In the genomic region with DNA sequence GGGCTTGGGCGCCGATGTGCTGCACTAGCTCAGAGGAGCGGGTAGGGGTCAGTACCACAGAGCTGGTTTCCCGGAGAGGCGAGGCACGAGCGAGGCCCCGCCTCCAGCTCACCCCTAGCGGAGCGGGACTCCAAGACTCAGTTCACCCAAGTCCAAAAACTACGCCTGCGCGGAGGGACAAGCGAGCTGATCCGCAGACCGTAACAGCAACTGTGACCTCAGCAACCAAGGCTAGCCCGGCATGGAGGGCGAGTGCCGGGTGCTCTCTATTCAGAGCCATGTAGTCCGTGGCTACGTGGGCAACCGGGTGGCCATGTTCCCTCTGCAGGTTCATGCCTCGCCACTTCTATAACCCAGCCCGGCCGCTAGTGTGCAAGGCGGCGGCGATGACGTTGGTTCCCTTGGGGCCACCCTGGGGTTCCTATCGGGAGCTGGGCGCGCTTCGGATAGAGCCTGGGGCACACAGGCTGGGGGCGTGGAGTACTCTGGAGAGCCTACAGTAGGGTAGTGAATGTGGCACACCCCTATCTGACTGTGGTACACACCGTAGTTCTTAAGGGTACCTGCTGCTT, we compare ENCODE assay signal across 8 mouse cellular contexts. TPM values are rescaled to one million over a fixed set of nuclear protein-coding genes. Genes with fewer than 3 reads are reported as not detected.
A peak's percentile ranks its signal among the peaks of the same experiment; 100 is the strongest.
DNase-seq lines count a peak whose midpoint lies in the region; ATAC-seq and TF ChIP-seq lines count a peak whose summit lies in the region.

No protein-coding gene starts in this region.

- TF ChIP-seq POLR2A in MEL (IDR thresholded peaks at IDR 0.05; ENCODE audit: control insufficient read depth in 1 of 2, insufficient read depth in 1 of 2, low read depth in 1 of 2, low read length in 2 of 2, poor library complexity in 1 of 2): peak; percentile 52 to 84; a peak in 3 of 4 replicates

- peak; percentile 29 to 35 (median 34); a peak in 5 of 6 replicates for TF ChIP-seq CTCF in MEL (IDR thresholded peaks at IDR 0.05 in 2 of 3, conservative IDR thresholded peaks at IDR 0.05 in 1 of 3; ENCODE audit: control insufficient read depth in 1 of 3, insufficient read depth in 1 of 3, low read depth in 2 of 3, low read length in 3 of 3, poor library complexity in 1 of 3, severe bottlenecking in 1 of 3)

- intact Hi-C loops in heart, postnatal 10 days (cut with DNase I): no loop called here

- H3K4me1 ChIP-seq in MEL (ENCODE audit: control insufficient read depth in 1 of 2, insufficient read depth in 2 of 2, low read length in 2 of 2): peaks cover 0 to 28% of the 10 kb centered on the region in 2 experiments; a peak in 3 of 4 replicates
- no peaks in the 10 kb centered on the region for H3K4me1 ChIP-seq in stomach, embryonic 14.5 days (ENCODE audit: control insufficient read depth, insufficient read depth, low read length)

- peak overlapping the region; percentile 92 for H3K4me2 ChIP-seq in stomach, embryonic 14.5 days (replicated peaks; ENCODE audit: low read depth, low read length)

- peak overlapping the region; percentile 96 for H3K27ac ChIP-seq in MEL (ENCODE audit: control insufficient read depth, low read depth, low read length)
- H3K27ac ChIP-seq in stomach, embryonic 14.5 days (ENCODE audit: low read length): no peak overlapping the region

- no peaks in the 10 kb centered on the region for H3K27me3 ChIP-seq in MEL (ENCODE audit: control insufficient read depth in 1 of 2, insufficient read depth in 2 of 2, low read length in 2 of 2)
- no peaks in the 10 kb centered on the region for H3K27me3 ChIP-seq in stomach, embryonic 14.5 days (ENCODE audit: control insufficient read depth, insufficient read depth, low read length)

- peak; percentile 93 for ATAC-seq in stomach, embryonic 14.5 days (ENCODE audit: insufficient number of reproducible peaks, insufficient read depth, low FRiP score, low read depth)

- peak overlapping the region; percentile 69 to 71 for H3K4me3 ChIP-seq in MEL (ENCODE audit: control insufficient read depth in 1 of 2, insufficient read depth in 1 of 2, low read depth in 2 of 2, low read length in 2 of 2)
- peak overlapping the region; percentile 44 for H3K4me3 ChIP-seq in stomach, embryonic 14.5 days (ENCODE audit: low read depth, low read length)

- peak; percentile 90 for DNase-seq in CD4-positive, CD25-positive, alpha-beta regulatory T cell, adult 2 months (ENCODE audit: low read depth, low spot score)
- DNase-seq in MEL (ENCODE audit: low read depth, low spot score): peak; percentile 95
- peak; percentile 74 for DNase-seq in embryo, embryonic 11.5 days (ENCODE audit: low read depth, low spot score)
- DNase-seq in heart, postnatal 10 days: peak; percentile 34 to 46
- DNase-seq in kidney, postnatal 36 days: peak; percentile 62 to 81
- peak; percentile 85 for DNase-seq in mesoderm, embryonic 11.5 days (ENCODE audit: low read depth, low spot score)
- DNase-seq in left cerebral cortex, adult 11 months (ENCODE audit: low spot score): no peak

- no peak for TF ChIP-seq EP300 in MEL (IDR thresholded peaks at IDR 0.05; ENCODE audit: low read depth in 1 of 2, low read length in 2 of 2)

- WGBS in stomach, embryonic 14.5 days: under 1% methylated on average over 35 of the region's 35 CpGs

- no peaks in the 10 kb centered on the region for H3K9me3 ChIP-seq in MEL (replicated peaks; ENCODE audit: insufficient read depth, low read length)
- H3K9me3 ChIP-seq in stomach, embryonic 14.5 days (ENCODE audit: control insufficient read depth, low read depth, low read length): no peaks in the 10 kb centered on the region

- TF ChIP-seq RAD21 in MEL (IDR thresholded peaks at IDR 0.05; ENCODE audit: low read depth, low read length): no peak

- no peaks in the 10 kb centered on the region; the same call in 1 of the 2 replicates for H3K79me2 ChIP-seq in MEL (ENCODE audit: control insufficient read depth, insufficient read depth, low read length, poor library complexity)

- H3K9ac ChIP-seq in MEL (ENCODE audit: control insufficient read depth, low read depth, low read length, poor library complexity, severe bottlenecking): peak overlapping the region; percentile 83
- no peak overlapping the region; the same call in 1 of the 2 replicates for H3K9ac ChIP-seq in stomach, embryonic 14.5 days (replicated peaks; ENCODE audit: low read depth, low read length)

- peaks cover 0 to 11% of the 10 kb centered on the region in 2 experiments; a peak in 2 of 4 replicates for H3K36me3 ChIP-seq in MEL (ENCODE audit: control insufficient read depth in 1 of 2, insufficient read depth in 2 of 2, low read length in 2 of 2)
- H3K36me3 ChIP-seq in stomach, embryonic 14.5 days (ENCODE audit: control insufficient read depth, insufficient read depth, low read length): no peaks in the 10 kb centered on the region

TF ChIP-seq in MEL, 35 proteins besides CTCF, POLR2A, EP300 and RAD21 (continues in another document):
- TF ChIP-seq MAZ (IDR thresholded peaks at IDR 0.05; ENCODE audit: low read depth, low read length) (no peak), USF2 (IDR thresholded peaks at IDR 0.05; ENCODE audit: borderline replicate concordance in 1 of 2, insufficient read depth in 1 of 2, low read depth in 1 of 2, low read length in 2 of 2) (no peak), ZKSCAN1 (IDR thresholded peaks at IDR 0.05; ENCODE audit: low read depth, low read length) (no peak), MYB (IDR thresholded peaks at IDR 0.05; ENCODE audit: low read depth, low read length) (no peak), CHD1 (IDR thresholded peaks at IDR 0.05; ENCODE audit: low read depth, low read length) (no peak), GATA1 (IDR thresholded peaks at IDR 0.05; ENCODE audit: low read depth, low read length) (no peak), NELFE (IDR thresholded peaks at IDR 0.05; ENCODE audit: low read depth, low read length) (peak; percentile 75), ELF1 (IDR thresholded peaks at IDR 0.05; ENCODE audit: low read depth, low read length) (no peak), SIN3A (IDR thresholded peaks at IDR 0.05; ENCODE audit: low read length) (no peak; the same call in 1 of the 2 replicates), UBTF (IDR thresholded peaks at IDR 0.05; ENCODE audit: borderline replicate concordance, insufficient read depth, low read depth, low read length) (no peak), SMC3 (IDR thresholded peaks at IDR 0.05; ENCODE audit: low read depth, low read length) (no peak), MEF2A (IDR thresholded peaks at IDR 0.05; ENCODE audit: extremely low read depth, insufficient replicate concordance, low read depth, low read length, poor library complexity, severe bottlenecking) (no peak), ZMIZ1 (IDR thresholded peaks at IDR 0.05; ENCODE audit: low read depth, low read length) (no peak), GABPA (IDR thresholded peaks at IDR 0.05; ENCODE audit: low read depth, low read length) (no peak), MXI1 (IDR thresholded peaks at IDR 0.05; ENCODE audit: low read depth, low read length) (no peak), E2F4 (IDR thresholded peaks at IDR 0.05; ENCODE audit: borderline replicate concordance, low read depth, low read length) (no peak), BHLHE40 (IDR thresholded peaks at IDR 0.05; ENCODE audit: borderline replicate concordance, low read depth, low read length) (peak; percentile 48; the same call in 1 of the 2 replicates), TAL1 (IDR thresholded peaks at IDR 0.05; ENCODE audit: low read length) (no peak), TBP (IDR thresholded peaks at IDR 0.05; ENCODE audit: low read depth, low read length) (peak; percentile 46), USF1 (IDR thresholded peaks at IDR 0.05; ENCODE audit: low read depth, low read length) (0 out of 2 replicates have a peak, but pooled peaks have one; percentile 6), MYC (IDR thresholded peaks at IDR 0.05; ENCODE audit: low read depth, low read length) (no peak), MAX (IDR thresholded peaks at IDR 0.05; ENCODE audit: low read length) (no peak), TCF12 (IDR thresholded peaks at IDR 0.05; ENCODE audit: low read depth, low read length) (no peak; the same call in 1 of the 2 replicates), JUND (IDR thresholded peaks at IDR 0.05; ENCODE audit: low read depth, low read length) (no peak), POLR2AphosphoS2 (IDR thresholded peaks at IDR 0.05; ENCODE audit: low read length) (peak; percentile 73), MAFK (IDR thresholded peaks at IDR 0.05; ENCODE audit: borderline replicate concordance, low read depth, low read length) (no peak), CHD2 (IDR thresholded peaks at IDR 0.05; ENCODE audit: low read length) (no peak), NRF1 (IDR thresholded peaks at IDR 0.05; ENCODE audit: insufficient read depth, low read depth, low read length, poor library complexity, severe bottlenecking) (peak; percentile 70), ZNF384 (IDR thresholded peaks at IDR 0.05; ENCODE audit: low read depth, low read length) (no peak), POLR2AphosphoS5 (IDR thresholded peaks at IDR 0.05; ENCODE audit: borderline replicate concordance, low read depth, low read length) (no peak), RCOR1 (IDR thresholded peaks at IDR 0.05; ENCODE audit: low read depth, low read length) (no peak), ZC3H11A (IDR thresholded peaks at IDR 0.05; ENCODE audit: low read depth, low read length) (no peak), HCFC1 (IDR thresholded peaks at IDR 0.05; ENCODE audit: low read depth, low read length) (0 out of 2 replicates have a peak, but pooled peaks have one; percentile 38)

RNA-seq across cellular contexts. Expression of a gene that starts 17.2 kb away (rescaled TPM):
- 23.0 and 28.7 TPM in 2 replicates for total RNA-seq in MEL (2012; rRNA removed)
- 10 to 100 TPM in 1 of 2 experiments, not detected in 1; 29.3 TPM for polyA plus RNA-seq in MEL (2012; ENCODE audit: insufficient read depth in 1 of 2, insufficient read length in 2 of 2, low read depth in 1 of 2, low replicate concordance in 2 of 2, missing spikeins in 1 of 2)
- 10 to 100 TPM in 1 of 2 experiments, 1 to 10 TPM in 1; 9.4 to 10.0 TPM for total RNA-seq in heart, postnatal 10 days (2021)
- 6.5 and 7.1 TPM in 2 replicates for polyA plus RNA-seq in stomach, embryonic 14.5 days (2014; fragmentation: Nextera tagmentation; extraction: Ambion mirVana)

RNA-seq across cellular contexts. Expression of a gene that starts 35.2 kb away (rescaled TPM):
- not detected in 2 replicates for total RNA-seq in MEL (2012; rRNA removed)
- polyA plus RNA-seq in MEL (2012; ENCODE audit: insufficient read depth in 1 of 2, insufficient read length in 2 of 2, low read depth in 1 of 2, low replicate concordance in 2 of 2, missing spikeins in 1 of 2): not detected
- total RNA-seq in heart, postnatal 10 days (2021): not detected
- not detected in 2 replicates for polyA plus RNA-seq in stomach, embryonic 14.5 days (2014; fragmentation: Nextera tagmentation; extraction: Ambion mirVana)

RNA-seq across cellular contexts. Expression of a gene that starts 56.5 kb away (rescaled TPM):
- 71.1 and 76.7 TPM in 2 replicates for total RNA-seq in MEL (2012; rRNA removed)
- polyA plus RNA-seq in MEL (2012; ENCODE audit: insufficient read depth in 1 of 2, insufficient read length in 2 of 2, low read depth in 1 of 2, low replicate concordance in 2 of 2, missing spikeins in 1 of 2): 10 to 100 TPM in 1 of 2 experiments, not detected in 1; 71.9 TPM
- 10 to 100 TPM; 41.6 to 42.7 TPM for total RNA-seq in heart, postnatal 10 days (2021)
- 419 and 443 TPM in 2 replicates for polyA plus RNA-seq in stomach, embryonic 14.5 days (2014; fragmentation: Nextera tagmentation; extraction: Ambion mirVana)
